Mouse (Mus musculus): ENCODE data around the gene Mob3a. TPM values are rescaled to one million over a fixed set of nuclear protein-coding genes. Genes with fewer than 3 reads are reported as not detected.
A peak's percentile ranks its signal among the peaks of the same experiment; 100 is the strongest.

The Mob3a gene
- polyA plus RNA-seq, 1 experiment from 2014 or later, result 61.5 TPM

DNA sequence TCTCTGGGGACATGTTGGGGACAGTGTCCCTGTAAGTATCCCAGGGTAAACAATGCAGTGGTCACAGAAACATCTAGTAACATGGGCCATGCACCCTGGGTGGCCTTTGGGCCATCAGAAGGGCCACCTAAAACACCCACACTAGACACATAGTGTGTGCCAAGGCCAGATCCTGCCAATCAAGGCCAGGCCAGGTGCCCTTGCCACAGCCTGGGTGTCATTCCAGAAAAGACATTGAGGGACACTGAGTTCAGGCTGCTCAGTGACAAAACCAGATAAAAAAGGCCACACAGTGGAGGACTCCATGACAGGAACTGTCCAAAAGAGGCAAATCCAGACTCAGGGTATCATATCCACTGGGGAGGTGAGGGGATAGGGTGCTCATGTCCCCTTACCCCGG is 18.1 kb downstream of the Mob3a start:
- no peak overlapping the region for H3K4me3 ChIP-seq
- peaks cover 47% of the 10 kb centered on the region for H3K36me3 ChIP-seq
- no peaks in the 10 kb centered on the region for H3K27me3 ChIP-seq (replicated peaks)
- 95% methylated on average over 1 of the region's 1 CpGs for WGBS
- no peak overlapping the region for H3K9ac ChIP-seq
- H3K27ac ChIP-seq, result no peak overlapping the region
- H3K4me1 ChIP-seq, result peaks cover 9% of the 10 kb centered on the region; the same call in 1 of the 2 replicates
- ATAC-seq (ENCODE audit: low FRiP score, low read depth), result no peak
- no peaks in the 10 kb centered on the region for H3K9me3 ChIP-seq
- no peak overlapping the region for H3K4me2 ChIP-seq (replicated peaks)

DNA sequence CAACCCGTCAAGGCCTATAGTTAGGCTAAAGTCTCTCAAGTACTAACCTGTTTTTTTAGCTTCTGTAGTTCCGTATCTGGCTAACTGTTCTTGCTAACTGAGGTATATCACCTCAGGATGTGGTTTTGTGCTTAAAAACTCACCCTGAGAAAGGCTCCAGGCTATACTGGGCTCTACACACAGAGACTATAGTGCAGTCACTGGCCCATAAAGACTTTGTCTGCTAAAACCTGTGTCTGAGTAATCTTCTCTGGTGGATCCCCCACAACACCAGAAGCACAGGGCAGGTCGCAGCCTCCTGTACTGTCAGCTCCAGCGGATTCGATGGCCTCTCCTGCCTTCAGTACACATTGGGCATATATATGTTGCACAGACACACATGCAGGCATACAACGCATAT is 19.8 kb downstream of the Mob3a start:
- Histone ChIP-seq H3K4me2 (replicated peaks) (no peak overlapping the region), H3K27ac (no peak overlapping the region), H3K9ac (no peak overlapping the region), H3K9me3 (no peaks in the 10 kb centered on the region), H3K4me3 (no peak overlapping the region), H3K4me1 (peaks cover 26% of the 10 kb centered on the region), H3K36me3 (peaks cover 38% of the 10 kb centered on the region), H3K27me3 (replicated peaks) (no peaks in the 10 kb centered on the region)
- 93% methylated on average over 6 of the region's 6 CpGs for WGBS
- ATAC-seq (ENCODE audit: low FRiP score, low read depth), result no peak

DNA sequence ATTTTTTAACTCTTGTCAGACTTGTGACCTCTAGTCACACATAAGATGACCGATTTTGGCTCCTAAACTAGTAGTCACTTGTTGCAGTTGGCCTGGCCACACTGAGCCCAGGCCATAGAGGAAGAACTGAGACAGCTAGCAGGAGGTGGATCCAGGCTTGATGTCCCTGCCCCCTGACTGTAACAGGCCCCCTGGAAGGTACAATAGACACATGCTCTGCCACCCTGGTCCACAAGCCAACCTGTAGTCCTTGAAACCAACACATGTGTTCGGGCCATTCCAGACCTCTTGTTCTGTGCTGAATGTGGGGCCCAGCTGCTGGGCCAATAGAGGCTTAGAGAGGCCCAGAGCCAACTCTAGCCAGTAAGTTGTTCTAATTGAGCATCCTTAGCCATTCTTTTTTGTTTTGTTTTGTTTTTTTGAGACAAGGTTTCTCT is 21.5 kb downstream of the Mob3a start:
- Histone ChIP-seq H3K9me3 (no peaks in the 10 kb centered on the region), H3K4me3 (no peak overlapping the region), H3K9ac (no peak overlapping the region), H3K4me1 (peaks cover 29% of the 10 kb centered on the region), H3K4me2 (replicated peaks) (no peak overlapping the region), H3K27me3 (replicated peaks) (no peaks in the 10 kb centered on the region), H3K27ac (no peak overlapping the region), H3K36me3 (peaks cover 21% of the 10 kb centered on the region; the same call in 1 of the 2 replicates)
- WGBS, result 78% methylated on average over 2 of the region's 2 CpGs
- ATAC-seq (ENCODE audit: low FRiP score, low read depth), result no peak

DNA sequence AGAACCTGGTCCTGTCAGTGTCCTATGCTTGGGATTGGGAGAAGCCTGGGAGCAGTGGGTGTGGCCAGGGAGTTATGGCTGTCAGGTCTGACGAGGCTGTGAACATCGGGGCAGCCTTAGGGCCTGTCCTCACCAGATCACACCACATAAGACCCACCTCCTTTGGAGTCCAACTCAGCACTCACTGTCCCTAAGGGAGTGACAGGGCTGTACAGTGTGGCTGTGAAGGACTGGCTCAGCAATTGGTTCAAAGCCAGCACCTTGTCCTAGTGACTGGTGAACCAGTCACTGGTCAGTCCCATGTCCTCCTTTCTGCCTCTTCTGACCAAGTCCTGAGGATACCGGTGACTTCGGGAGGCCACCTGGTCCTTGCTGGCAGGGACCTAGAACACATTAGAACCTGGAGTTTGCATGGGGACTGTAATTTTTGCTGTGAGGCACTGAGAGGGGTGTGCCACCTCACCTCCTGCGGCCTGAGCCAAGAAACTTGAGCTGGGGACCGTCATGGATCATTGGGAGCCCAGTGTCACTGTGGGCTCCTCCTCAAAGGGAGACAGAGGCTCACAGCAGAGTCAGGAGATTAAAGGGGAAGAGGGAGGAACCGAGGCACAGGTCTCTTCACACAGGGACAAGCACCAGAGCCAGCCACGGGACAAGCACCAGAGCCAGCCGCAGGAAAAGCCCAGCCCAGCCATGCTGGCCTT is 22.1 kb downstream of the Mob3a start:
- Histone ChIP-seq H3K27ac (no peak overlapping the region), H3K4me1 (peaks cover 35% of the 10 kb centered on the region), H3K36me3 (peaks cover 15% of the 10 kb centered on the region; the same call in 1 of the 2 replicates), H3K9me3 (no peaks in the 10 kb centered on the region), H3K4me2 (replicated peaks) (no peak overlapping the region), H3K9ac (no peak overlapping the region), H3K4me3 (no peak overlapping the region), H3K27me3 (replicated peaks) (no peaks in the 10 kb centered on the region)
- 56% methylated on average over 9 of the region's 9 CpGs for WGBS
- ATAC-seq (ENCODE audit: low FRiP score, low read depth), result no peak

DNA sequence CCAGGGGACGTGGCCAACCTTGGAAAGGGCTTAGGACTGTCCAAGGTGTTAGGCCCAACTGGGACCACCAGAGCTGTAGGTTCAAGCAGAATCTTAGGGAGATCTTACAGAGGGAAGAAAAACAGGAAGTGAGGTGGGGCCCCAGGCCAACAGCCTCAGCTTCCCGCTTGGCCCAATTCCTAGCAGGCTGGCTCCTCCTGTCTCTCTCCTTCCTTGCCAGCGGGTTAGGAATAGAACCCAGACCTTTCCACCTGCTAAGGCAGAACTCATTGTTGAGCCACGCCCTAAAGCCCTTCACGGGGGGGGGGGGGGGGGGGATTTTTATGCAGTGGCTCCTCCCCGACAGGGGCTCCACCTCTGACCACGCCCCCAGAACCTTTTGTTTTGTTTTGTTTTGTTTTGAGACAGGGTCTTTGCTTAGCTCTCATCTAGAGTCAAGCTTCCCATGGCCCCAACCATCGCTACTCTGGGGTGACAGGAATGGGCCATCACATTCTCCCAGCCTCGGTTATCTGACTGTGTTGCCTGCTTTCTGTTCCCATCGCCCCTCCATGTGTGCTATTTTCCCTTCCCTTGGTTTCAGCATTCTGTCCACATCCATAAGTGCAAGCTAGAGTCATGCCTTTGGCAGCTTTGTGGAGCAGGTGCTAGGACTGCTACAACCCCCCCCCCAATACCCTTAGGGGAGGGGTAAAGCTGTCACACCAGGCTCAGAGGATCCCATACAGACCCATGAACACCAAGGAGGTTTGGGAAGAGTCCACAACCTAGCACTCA is 23.0 kb downstream of the Mob3a start:
- Histone ChIP-seq H3K4me3 (no peak overlapping the region), H3K27me3 (replicated peaks) (no peaks in the 10 kb centered on the region), H3K36me3 (peaks cover 14% of the 10 kb centered on the region; the same call in 1 of the 2 replicates), H3K27ac (peak overlapping the region; percentile 39), H3K4me1 (peaks cover 44% of the 10 kb centered on the region), H3K9me3 (no peaks in the 10 kb centered on the region), H3K9ac (no peak overlapping the region), H3K4me2 (replicated peaks) (peak overlapping the region; percentile 89)
- 58% methylated on average over 10 of the region's 10 CpGs for WGBS
- no peak for ATAC-seq (ENCODE audit: low FRiP score, low read depth)

DNA sequence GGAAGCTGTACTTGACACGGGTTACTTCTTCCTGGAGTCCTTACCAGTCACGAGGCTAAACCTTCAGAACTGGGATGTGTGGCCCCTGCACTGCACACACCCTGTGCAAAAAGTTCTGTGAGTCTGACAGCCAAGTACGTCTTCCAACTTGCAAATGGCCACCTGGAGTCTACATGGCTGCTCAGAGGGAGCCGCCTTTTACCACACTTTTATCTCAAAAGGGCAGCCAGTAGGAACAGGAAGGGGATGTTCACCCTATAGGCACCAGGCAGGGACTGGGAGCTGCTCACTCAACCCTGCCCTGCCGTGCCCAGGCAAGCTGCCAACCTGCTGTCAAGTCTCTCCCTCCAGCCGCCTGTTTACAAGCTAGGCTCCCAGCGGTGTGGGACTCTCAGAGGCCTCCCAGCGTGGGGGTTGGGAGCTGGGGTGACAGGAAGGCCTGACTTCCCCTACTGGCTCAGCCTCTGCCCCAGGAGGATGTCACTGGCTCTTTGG is 23.8 kb downstream of the Mob3a start, which contains the start of gene Mknk2:
Gene Mknk2 (minus strand): TSS at position 171 of the 495 bp plus-strand sequence.
- Histone ChIP-seq H3K9ac (peak within 1 kb of the TSS; percentile 68), H3K4me1 (peaks cover 52% of the 10 kb centered on the region), H3K4me3 (peak within 1 kb of the TSS; percentile 68), H3K36me3 (peaks cover 14% of the 10 kb centered on the region; the same call in 1 of the 2 replicates), H3K9me3 (no peaks in the 10 kb centered on the region), H3K27me3 (replicated peaks) (no peaks in the 10 kb centered on the region), H3K4me2 (replicated peaks) (peak within 1 kb of the TSS; percentile 89), H3K27ac (peak within 1 kb of the TSS; percentile 93)
- no peak for ATAC-seq (ENCODE audit: low FRiP score, low read depth)
- 33% methylated on average over 8 of the region's 8 CpGs for WGBS

DNA sequence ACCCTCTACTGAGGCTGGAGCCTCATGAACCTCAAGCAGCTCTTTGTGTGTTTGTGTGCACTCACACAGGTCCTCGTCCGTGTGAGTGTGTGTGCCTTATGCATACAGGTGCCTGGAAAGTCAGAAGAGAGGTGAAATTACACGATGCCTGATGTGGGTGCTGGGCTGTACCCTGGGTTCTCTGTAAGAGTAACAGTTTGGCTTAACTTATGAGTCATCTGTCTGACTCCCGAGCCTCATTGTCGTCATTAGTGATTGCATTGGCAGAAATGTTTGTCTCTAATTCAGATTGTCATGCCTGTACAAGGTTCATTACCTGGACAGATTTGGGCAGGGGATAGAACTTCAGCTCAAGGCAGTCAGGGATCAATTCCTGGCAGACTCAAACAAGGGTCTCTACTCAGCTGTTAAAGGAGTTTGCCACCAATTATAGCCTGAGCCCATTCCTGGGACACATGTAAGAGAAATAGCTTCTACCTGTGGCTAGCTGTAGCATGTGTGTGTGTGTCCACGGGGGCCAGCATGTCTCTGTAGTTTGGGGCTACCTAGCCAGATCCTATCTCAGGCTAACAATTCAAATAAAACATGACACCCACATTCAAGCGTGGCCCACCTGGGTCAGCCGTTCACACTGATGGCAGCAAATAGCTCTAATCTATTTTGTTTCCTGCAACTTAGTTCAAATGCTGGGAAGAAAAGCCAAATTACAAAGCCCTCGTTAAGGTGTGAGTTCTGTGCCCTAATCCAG is 24.5 kb downstream of the Mob3a start:
- Histone ChIP-seq H3K9ac (peak overlapping the region; percentile 68), H3K4me2 (replicated peaks) (peak overlapping the region; percentile 89), H3K4me1 (peaks cover 59% of the 10 kb centered on the region), H3K36me3 (peaks cover 14% of the 10 kb centered on the region; the same call in 1 of the 2 replicates), H3K4me3 (peak overlapping the region; percentile 68), H3K27me3 (replicated peaks) (no peaks in the 10 kb centered on the region), H3K9me3 (no peaks in the 10 kb centered on the region), H3K27ac (peak overlapping the region; percentile 93)
- peak; percentile 4; the same call in 1 of the 2 replicates for ATAC-seq (ENCODE audit: low FRiP score, low read depth)
- 45% methylated on average over 9 of the region's 9 CpGs for WGBS

DNA sequence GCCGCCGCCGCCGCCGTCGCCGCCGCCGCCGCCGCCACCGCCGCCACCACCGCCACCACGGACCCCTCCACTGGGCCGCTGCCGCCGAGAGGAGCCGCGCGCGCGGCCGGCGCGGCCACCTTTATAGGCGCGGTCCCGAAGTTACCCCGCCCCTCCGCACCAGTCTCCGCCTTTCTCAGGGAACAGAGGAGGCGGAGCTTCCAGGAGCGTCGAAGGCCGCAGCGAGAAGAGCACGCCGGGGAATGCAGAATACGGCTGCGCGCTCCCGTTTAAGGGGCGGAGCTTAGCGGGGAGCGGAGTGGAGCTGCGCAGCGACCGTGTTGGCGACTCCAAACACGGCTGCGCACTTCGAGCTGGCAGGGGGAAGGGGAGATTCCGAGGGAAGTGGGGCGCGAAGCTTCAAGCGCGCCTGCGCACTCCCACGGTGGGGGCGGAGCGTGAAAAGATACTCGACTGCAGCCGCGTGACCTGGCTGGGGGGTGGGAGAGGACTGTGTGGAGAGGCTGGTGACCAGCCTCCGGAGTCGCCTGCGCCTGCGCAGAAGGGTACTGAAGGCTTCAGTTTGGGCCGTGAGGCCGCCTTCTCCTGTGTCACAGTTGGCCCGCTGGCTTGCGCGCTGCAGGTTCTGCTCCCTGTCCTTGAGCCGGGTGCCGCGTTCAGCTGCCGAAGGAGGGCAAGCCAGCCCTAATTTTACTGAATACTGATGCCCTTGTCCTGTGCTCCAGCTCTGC is 25.4 kb downstream of the Mob3a start:
- H3K4me1 ChIP-seq, result peaks cover 65% of the 10 kb centered on the region
- H3K27me3 ChIP-seq (replicated peaks), result no peaks in the 10 kb centered on the region
- peak overlapping the region; percentile 93 for H3K27ac ChIP-seq
- H3K4me3 ChIP-seq, result peak overlapping the region; percentile 68
- peak overlapping the region; percentile 97 for H3K9ac ChIP-seq
- peak; percentile 88 for ATAC-seq (ENCODE audit: low FRiP score, low read depth)
- peak overlapping the region; percentile 89 for H3K4me2 ChIP-seq (replicated peaks)
- no peaks in the 10 kb centered on the region for H3K9me3 ChIP-seq
- under 1% methylated on average over 73 of the region's 78 CpGs for WGBS
- peaks cover 21% of the 10 kb centered on the region for H3K36me3 ChIP-seq

DNA sequence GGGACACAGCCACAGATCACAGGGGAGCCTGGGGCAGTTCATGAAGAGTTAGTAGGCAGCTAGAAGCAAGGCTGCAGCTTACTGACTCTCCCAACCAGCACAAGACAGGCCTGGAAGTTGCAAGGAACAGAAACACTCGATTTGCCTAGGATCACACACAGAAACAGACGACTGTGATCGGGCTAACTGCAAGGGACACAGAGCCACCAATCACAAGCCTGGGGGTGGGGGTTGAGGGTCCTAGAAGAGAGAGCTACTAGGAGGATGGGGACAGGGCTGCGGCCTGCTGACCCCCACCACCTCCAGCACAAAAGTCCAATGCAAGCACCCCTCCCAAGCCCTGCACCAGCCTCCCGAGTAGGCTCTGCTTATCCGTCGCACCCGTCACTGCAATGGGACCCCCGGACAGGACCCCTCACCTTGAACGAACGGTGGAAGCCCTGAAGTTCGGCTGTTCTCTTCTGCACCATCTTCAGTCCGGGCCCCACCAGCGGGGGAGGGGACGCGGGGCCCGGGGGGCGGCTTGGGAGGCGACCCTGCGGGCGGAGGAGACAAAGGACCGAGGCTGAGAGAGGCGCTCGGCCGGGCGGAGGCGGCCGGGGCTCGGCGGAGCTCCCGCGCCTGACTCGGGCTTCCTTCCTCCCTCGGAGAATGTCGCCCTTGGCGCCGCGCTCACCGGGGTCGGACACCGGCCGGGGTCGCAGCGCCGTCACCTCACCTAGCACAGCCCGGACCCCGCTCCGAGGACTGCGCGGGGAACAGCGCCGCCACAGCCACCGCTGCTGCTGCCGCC is 26.2 kb downstream of the Mob3a start:
- peaks cover 65% of the 10 kb centered on the region for H3K4me1 ChIP-seq
- ATAC-seq (ENCODE audit: low FRiP score, low read depth), result peak; percentile 14; the same call in 1 of the 2 replicates

DNA sequence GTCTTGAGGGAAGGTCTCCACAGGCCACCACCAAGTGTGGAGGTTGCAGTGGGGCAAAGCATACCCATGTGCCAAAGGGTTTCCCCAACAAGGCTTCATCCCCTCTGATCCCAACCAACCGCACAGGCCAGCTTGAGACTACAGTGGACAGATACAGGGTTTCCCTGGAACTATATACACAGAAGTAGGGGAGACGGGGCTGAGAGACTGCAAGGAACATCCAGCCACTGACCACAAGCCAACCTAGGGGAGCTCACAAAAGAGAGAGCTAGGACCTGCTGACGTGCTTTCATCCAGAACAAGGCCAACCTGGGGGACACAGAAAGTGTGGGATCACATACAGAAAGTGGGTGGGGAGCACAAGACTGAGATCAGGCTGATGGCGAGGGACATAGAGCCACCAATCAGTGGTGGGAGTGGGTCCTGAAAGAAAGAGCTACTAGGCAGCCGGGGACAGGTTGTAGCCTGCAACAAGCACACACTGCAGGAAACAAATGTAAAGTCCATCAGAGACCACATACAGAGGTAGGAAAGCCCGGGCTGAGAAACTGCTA is 26.8 kb downstream of the Mob3a start:
- Histone ChIP-seq H3K4me2 (replicated peaks) (peak overlapping the region; percentile 89), H3K36me3 (peaks cover 34% of the 10 kb centered on the region), H3K9me3 (no peaks in the 10 kb centered on the region), H3K4me1 (peaks cover 65% of the 10 kb centered on the region), H3K27ac (no peak overlapping the region), H3K4me3 (peak overlapping the region; percentile 68), H3K9ac (peak overlapping the region; percentile 97), H3K27me3 (replicated peaks) (no peaks in the 10 kb centered on the region)
- ATAC-seq (ENCODE audit: low FRiP score, low read depth), result no peak
- 26% methylated on average over 6 of the region's 6 CpGs for WGBS

More for the DNA sequence above, 26.2 kb downstream of the Mob3a start:
- no peaks in the 10 kb centered on the region for H3K9me3 ChIP-seq
- peak overlapping the region; percentile 32; the same call in 1 of the 2 replicates for H3K27ac ChIP-seq
- H3K27me3 ChIP-seq (replicated peaks), result no peaks in the 10 kb centered on the region
- H3K4me3 ChIP-seq, result peak overlapping the region; percentile 68
- peak overlapping the region; percentile 89 for H3K4me2 ChIP-seq (replicated peaks)
- under 1% methylated on average over 53 of the region's 54 CpGs for WGBS
- H3K9ac ChIP-seq, result peak overlapping the region; percentile 97
- peaks cover 28% of the 10 kb centered on the region for H3K36me3 ChIP-seq
